Mouse (Mus musculus): Measurements from ENCODE around the gene Cspg4. TPM values are rescaled to one million over a fixed set of nuclear protein-coding genes. Genes with fewer than 3 reads are reported as not detected.
A peak's percentile ranks its signal among the peaks of the same experiment; 100 is the strongest.

The Cspg4 gene
- polyA plus RNA-seq, 1 experiment from 2014 or later, result 29.3 TPM

DNA sequence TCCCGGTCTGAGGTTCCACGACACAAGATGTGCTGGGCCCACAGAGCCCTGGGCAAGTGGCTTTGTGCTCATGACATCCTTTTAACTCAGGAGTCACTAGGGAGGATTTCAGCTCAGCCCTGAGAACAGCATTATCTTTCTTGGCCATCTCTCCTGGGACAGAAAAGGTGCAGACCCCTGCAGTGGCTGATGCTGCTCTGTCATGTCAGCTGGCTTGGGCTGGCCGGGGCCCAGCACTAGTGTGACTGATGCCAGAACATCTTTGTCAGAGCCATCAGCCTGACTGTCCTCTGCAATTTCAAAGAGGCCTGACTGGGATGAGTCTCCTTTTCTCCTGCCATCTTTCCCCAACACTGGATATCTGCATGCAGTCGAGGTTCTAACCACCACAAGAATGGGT lies 17.4 kb downstream of the Cspg4 start:
- WGBS, result 65% methylated on average over 4 of the region's 4 CpGs
- H3K9me3 ChIP-seq (replicated peaks; ENCODE audit: control insufficient read depth, low read length), result no peaks in the 10 kb centered on the region
- no peak for ATAC-seq (replicated peaks; ENCODE audit: extremely low read depth, insufficient read depth, low FRiP score)
- 0 out of 2 replicates have a peak overlapping the region, but pooled peaks have one; percentile 36 for H3K9ac ChIP-seq (ENCODE audit: low read length)
- peaks cover 10% of the 10 kb centered on the region for H3K36me3 ChIP-seq (ENCODE audit: control insufficient read depth, insufficient read depth)
- peak overlapping the region; percentile 65 for H3K27ac ChIP-seq (ENCODE audit: low read length)
- no peak overlapping the region for H3K4me2 ChIP-seq (ENCODE audit: low read depth, low read length)
- no peaks in the 10 kb centered on the region for H3K27me3 ChIP-seq (ENCODE audit: control insufficient read depth, insufficient read depth, low read length)
- H3K4me3 ChIP-seq (ENCODE audit: low read length), result no peak overlapping the region
- peaks cover 31% of the 10 kb centered on the region for H3K4me1 ChIP-seq (ENCODE audit: control insufficient read depth, insufficient read depth, low read length)

DNA sequence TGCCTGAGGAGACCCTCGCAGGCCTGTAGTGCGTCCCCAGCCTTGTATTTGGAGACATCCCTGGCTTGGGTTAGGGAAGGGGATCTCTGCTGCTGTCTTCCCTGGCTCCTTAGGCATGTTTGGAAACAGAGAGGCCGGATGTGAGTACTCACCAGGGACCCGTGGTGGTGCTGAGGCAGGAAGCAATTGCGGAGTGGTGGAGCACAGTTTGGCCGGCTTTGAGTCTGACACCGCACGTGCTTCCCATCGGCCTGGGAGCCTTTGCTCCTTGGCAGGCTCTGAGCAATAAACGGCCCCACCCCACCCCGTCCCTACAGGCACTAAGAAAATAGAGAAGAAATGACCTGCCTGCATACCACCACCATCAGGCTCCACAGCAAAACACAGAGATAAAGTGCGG lies 18.0 kb downstream of the Cspg4 start:
- peaks cover 10% of the 10 kb centered on the region for H3K36me3 ChIP-seq (ENCODE audit: control insufficient read depth, insufficient read depth)
- H3K27me3 ChIP-seq (ENCODE audit: control insufficient read depth, insufficient read depth, low read length), result no peaks in the 10 kb centered on the region
- no peaks in the 10 kb centered on the region for H3K9me3 ChIP-seq (replicated peaks; ENCODE audit: control insufficient read depth, low read length)
- H3K9ac ChIP-seq (ENCODE audit: low read length), result no peak overlapping the region
- 52% methylated on average over 12 of the region's 12 CpGs for WGBS
- H3K4me3 ChIP-seq (ENCODE audit: low read length), result no peak overlapping the region
- ATAC-seq (replicated peaks; ENCODE audit: extremely low read depth, insufficient read depth, low FRiP score), result 0 out of 2 replicates have a peak, but pooled peaks have one; percentile 24
- H3K4me1 ChIP-seq (ENCODE audit: control insufficient read depth, insufficient read depth, low read length), result peaks cover 31% of the 10 kb centered on the region
- H3K27ac ChIP-seq (ENCODE audit: low read length), result peak overlapping the region; percentile 65
- H3K4me2 ChIP-seq (ENCODE audit: low read depth, low read length), result no peak overlapping the region

DNA sequence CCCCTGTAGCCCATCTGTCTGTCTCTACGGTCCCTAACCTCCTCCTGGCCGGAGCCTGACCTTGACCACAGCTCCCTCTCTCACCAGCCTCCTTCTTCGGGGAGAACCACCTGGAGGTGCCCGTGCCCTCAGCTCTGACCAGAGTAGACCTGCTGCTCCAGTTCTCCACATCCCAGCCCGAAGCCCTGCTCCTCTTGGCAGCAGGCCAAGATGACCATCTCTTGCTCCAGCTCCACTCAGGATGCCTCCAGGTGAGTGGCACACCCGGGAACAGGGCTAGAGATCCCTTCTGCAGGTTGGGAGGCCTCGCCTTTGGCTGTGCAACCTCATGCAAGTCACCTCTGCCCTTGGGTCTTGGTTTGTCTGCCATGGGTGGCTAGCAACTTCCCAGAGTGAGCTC lies 18.6 kb downstream of the Cspg4 start:
- H3K27me3 ChIP-seq (ENCODE audit: control insufficient read depth, insufficient read depth, low read length), result no peaks in the 10 kb centered on the region
- no peak overlapping the region for H3K4me2 ChIP-seq (ENCODE audit: low read depth, low read length)
- H3K4me1 ChIP-seq (ENCODE audit: control insufficient read depth, insufficient read depth, low read length), result peaks cover 31% of the 10 kb centered on the region
- no peaks in the 10 kb centered on the region for H3K9me3 ChIP-seq (replicated peaks; ENCODE audit: control insufficient read depth, low read length)
- H3K9ac ChIP-seq (ENCODE audit: low read length), result no peak overlapping the region
- WGBS, result 74% methylated on average over 7 of the region's 7 CpGs
- no peak overlapping the region; the same call in 1 of the 2 replicates for H3K27ac ChIP-seq (ENCODE audit: low read length)
- ATAC-seq (replicated peaks; ENCODE audit: extremely low read depth, insufficient read depth, low FRiP score), result no peak
- H3K36me3 ChIP-seq (ENCODE audit: control insufficient read depth, insufficient read depth), result peaks cover 14% of the 10 kb centered on the region
- no peak overlapping the region for H3K4me3 ChIP-seq (ENCODE audit: low read length)

DNA sequence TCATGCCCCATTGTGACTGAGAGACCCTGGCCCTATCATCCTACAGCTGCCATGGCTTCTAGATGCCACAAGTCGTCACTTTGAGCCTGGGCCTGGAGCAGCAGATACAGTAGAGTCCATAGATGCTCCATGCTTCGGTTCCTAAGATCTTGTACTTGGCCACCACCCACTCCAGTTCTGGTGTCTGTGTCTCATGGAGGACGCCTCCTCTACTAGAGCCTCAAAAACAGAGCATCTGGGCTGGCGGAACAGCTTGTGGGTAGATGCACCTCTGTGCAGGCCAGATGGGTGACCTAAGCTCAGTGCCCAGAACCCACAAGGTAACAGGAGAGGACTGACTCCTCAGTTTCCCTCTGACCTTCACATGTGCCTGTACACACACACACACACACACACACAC lies 19.5 kb downstream of the Cspg4 start:
- 76% methylated on average over 4 of the region's 4 CpGs for WGBS
- Histone ChIP-seq H3K4me2 (ENCODE audit: low read depth, low read length) (no peak overlapping the region), H3K36me3 (ENCODE audit: control insufficient read depth, insufficient read depth) (peaks cover 21% of the 10 kb centered on the region), H3K9me3 (replicated peaks; ENCODE audit: control insufficient read depth, low read length) (no peaks in the 10 kb centered on the region), H3K9ac (ENCODE audit: low read length) (no peak overlapping the region), H3K27me3 (ENCODE audit: control insufficient read depth, insufficient read depth, low read length) (no peaks in the 10 kb centered on the region), H3K27ac (ENCODE audit: low read length) (no peak overlapping the region), H3K4me3 (ENCODE audit: low read length) (no peak overlapping the region), H3K4me1 (ENCODE audit: control insufficient read depth, insufficient read depth, low read length) (peaks cover 29% of the 10 kb centered on the region)
- no peak for ATAC-seq (replicated peaks; ENCODE audit: extremely low read depth, insufficient read depth, low FRiP score)

DNA sequence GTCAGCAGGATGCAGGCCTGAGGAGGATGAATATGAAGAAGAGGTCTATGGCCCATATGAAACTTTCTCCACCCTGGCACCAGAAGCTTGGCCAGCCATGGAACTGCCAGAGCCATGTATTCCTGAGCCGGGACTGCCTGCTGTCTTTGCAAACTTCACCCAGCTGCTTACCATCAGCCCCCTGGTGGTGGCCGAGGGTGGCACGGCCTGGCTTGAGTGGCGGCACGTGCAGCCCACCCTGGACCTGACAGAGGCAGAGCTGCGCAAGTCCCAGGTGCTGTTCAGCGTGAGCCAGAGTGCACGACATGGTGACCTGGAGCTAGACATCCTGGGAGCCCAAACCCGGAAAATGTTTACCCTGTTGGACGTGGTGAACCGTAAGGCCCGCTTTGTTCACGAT lies 21.3 kb downstream of the Cspg4 start:
- Histone ChIP-seq H3K4me2 (ENCODE audit: low read depth, low read length) (no peak overlapping the region), H3K9ac (ENCODE audit: low read length) (no peak overlapping the region), H3K27ac (ENCODE audit: low read length) (no peak overlapping the region), H3K36me3 (ENCODE audit: control insufficient read depth, insufficient read depth) (peaks cover 25% of the 10 kb centered on the region), H3K27me3 (ENCODE audit: control insufficient read depth, insufficient read depth, low read length) (no peaks in the 10 kb centered on the region), H3K4me1 (ENCODE audit: control insufficient read depth, insufficient read depth, low read length) (peaks cover 21% of the 10 kb centered on the region), H3K4me3 (ENCODE audit: low read length) (no peak overlapping the region), H3K9me3 (replicated peaks; ENCODE audit: control insufficient read depth, low read length) (no peaks in the 10 kb centered on the region)
- WGBS, result 57% methylated on average over 13 of the region's 13 CpGs
- no peak for ATAC-seq (replicated peaks; ENCODE audit: extremely low read depth, insufficient read depth, low FRiP score)

DNA sequence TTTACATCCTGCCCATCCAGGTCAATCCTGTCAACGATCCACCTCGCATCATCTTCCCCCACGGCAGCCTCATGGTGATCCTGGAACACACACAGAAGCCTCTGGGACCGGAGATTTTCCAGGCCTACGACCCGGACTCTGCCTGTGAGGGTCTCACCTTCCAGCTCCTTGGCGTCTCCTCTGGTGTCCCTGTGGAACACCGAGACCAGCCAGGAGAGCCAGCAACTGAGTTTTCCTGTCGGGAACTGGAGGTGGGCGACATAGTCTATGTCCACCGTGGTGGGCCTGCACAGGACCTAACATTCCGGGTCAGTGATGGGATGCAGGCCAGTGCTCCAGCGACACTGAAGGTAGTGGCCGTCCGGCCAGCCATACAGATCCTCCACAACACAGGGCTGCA lies 21.8 kb downstream of the Cspg4 start:
- Histone ChIP-seq H3K4me2 (ENCODE audit: low read depth, low read length) (no peak overlapping the region), H3K9me3 (replicated peaks; ENCODE audit: control insufficient read depth, low read length) (no peaks in the 10 kb centered on the region), H3K4me3 (ENCODE audit: low read length) (no peak overlapping the region), H3K4me1 (ENCODE audit: control insufficient read depth, insufficient read depth, low read length) (peaks cover 19% of the 10 kb centered on the region), H3K9ac (ENCODE audit: low read length) (no peak overlapping the region), H3K27ac (ENCODE audit: low read length) (no peak overlapping the region), H3K27me3 (ENCODE audit: control insufficient read depth, insufficient read depth, low read length) (no peaks in the 10 kb centered on the region), H3K36me3 (ENCODE audit: control insufficient read depth, insufficient read depth) (peaks cover 25% of the 10 kb centered on the region)
- WGBS, result 89% methylated on average over 15 of the region's 15 CpGs
- no peak for ATAC-seq (replicated peaks; ENCODE audit: extremely low read depth, insufficient read depth, low FRiP score)

DNA sequence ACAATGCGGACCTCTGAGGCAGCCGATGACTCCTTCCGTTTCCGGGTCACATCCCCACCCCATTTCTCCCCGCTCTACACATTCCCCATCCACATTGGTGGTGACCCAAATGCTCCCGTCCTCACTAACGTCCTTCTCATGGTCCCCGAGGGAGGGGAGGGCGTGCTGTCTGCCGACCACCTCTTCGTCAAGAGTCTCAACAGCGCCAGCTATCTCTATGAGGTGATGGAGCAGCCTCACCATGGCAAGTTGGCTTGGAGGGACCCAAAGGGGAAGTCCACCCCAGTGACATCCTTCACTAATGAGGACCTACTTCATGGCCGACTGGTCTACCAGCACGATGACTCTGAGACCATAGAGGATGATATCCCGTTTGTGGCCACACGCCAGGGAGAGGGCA lies 22.7 kb downstream of the Cspg4 start:
- Histone ChIP-seq H3K27ac (ENCODE audit: low read length) (no peak overlapping the region), H3K9me3 (replicated peaks; ENCODE audit: control insufficient read depth, low read length) (no peaks in the 10 kb centered on the region), H3K9ac (ENCODE audit: low read length) (no peak overlapping the region), H3K4me2 (ENCODE audit: low read depth, low read length) (no peak overlapping the region), H3K4me3 (ENCODE audit: low read length) (no peak overlapping the region), H3K36me3 (ENCODE audit: control insufficient read depth, insufficient read depth) (peaks cover 31% of the 10 kb centered on the region), H3K4me1 (ENCODE audit: control insufficient read depth, insufficient read depth, low read length) (peaks cover 13% of the 10 kb centered on the region), H3K27me3 (ENCODE audit: control insufficient read depth, insufficient read depth, low read length) (no peaks in the 10 kb centered on the region)
- WGBS, result 87% methylated on average over 16 of the region's 16 CpGs
- no peak for ATAC-seq (replicated peaks; ENCODE audit: extremely low read depth, insufficient read depth, low FRiP score)

DNA sequence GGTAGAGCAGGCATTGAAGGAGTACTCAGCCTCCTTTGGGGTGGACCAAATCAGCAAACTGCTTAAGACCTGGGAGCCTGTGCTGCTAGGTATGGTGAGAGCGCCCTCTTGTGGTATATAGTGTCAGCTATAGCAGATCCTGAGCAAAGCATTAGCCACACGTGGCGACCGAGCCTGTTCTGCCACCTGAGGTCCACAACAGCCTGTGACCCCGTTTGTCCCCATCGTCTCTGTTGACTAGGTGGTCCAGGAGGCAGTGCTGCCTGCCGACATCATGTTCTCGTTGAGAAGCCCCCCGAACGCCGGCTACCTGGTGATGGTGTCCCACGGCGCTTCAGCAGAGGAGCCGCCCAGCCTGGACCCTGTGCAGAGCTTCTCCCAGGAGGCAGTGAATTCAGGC lies 25.0 kb downstream of the Cspg4 start:
- 19% methylated on average over 14 of the region's 14 CpGs for WGBS
- H3K27me3 ChIP-seq (ENCODE audit: control insufficient read depth, insufficient read depth, low read length), result no peaks in the 10 kb centered on the region
- H3K9me3 ChIP-seq (replicated peaks; ENCODE audit: control insufficient read depth, low read length), result no peaks in the 10 kb centered on the region
- no peak overlapping the region for H3K4me2 ChIP-seq (ENCODE audit: low read depth, low read length)
- no peak overlapping the region for H3K27ac ChIP-seq (ENCODE audit: low read length)
- peaks cover 16% of the 10 kb centered on the region for H3K4me1 ChIP-seq (ENCODE audit: control insufficient read depth, insufficient read depth, low read length)
- no peak overlapping the region for H3K4me3 ChIP-seq (ENCODE audit: low read length)
- H3K9ac ChIP-seq (ENCODE audit: low read length), result no peak overlapping the region
- peaks cover 36% of the 10 kb centered on the region for H3K36me3 ChIP-seq (ENCODE audit: control insufficient read depth, insufficient read depth)
- peak; percentile 59 for ATAC-seq (replicated peaks; ENCODE audit: extremely low read depth, insufficient read depth, low FRiP score)

DNA sequence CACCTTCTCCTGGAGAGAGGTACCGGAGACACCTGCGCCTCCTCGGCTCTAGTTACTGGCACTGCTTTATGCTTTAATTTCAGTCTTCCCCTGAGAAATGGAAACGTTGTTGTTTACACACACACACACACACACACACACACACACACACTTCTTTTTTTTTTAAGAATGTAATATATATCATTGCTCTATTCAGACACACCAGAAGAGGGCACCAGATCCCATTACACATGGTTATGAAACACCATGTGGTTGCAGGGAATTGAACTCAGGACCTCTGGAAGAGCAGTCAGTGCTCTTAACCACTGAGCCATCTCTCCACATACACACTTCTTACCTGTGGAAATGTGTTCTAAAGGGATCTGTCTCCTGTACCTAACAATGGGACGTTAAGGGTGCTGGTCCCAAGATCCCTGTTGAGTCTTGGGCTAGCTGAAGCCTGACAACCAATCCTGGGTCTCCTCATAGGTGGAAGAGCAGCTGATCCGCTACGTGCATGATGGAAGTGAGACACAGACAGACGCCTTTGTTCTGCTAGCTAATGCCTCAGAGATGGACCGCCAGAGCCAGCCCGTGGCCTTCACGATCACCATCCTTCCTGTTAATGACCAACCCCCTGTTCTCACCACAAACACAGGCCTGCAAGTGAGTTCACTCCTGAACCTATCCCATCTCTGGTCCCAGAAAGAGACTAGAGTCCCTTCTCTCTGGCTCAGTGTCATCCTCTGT lies 25.9 kb downstream of the Cspg4 start:
- Histone ChIP-seq H3K9ac (ENCODE audit: low read length) (no peak overlapping the region), H3K4me2 (ENCODE audit: low read depth, low read length) (no peak overlapping the region), H3K27ac (ENCODE audit: low read length) (peak overlapping the region; percentile 33), H3K36me3 (ENCODE audit: control insufficient read depth, insufficient read depth) (peaks cover 32% of the 10 kb centered on the region), H3K4me1 (ENCODE audit: control insufficient read depth, insufficient read depth, low read length) (peaks cover 16% of the 10 kb centered on the region), H3K4me3 (ENCODE audit: low read length) (no peak overlapping the region), H3K9me3 (replicated peaks; ENCODE audit: control insufficient read depth, low read length) (no peaks in the 10 kb centered on the region), H3K27me3 (ENCODE audit: control insufficient read depth, insufficient read depth, low read length) (no peaks in the 10 kb centered on the region)
- WGBS, result 67% methylated on average over 11 of the region's 11 CpGs
- no peak for ATAC-seq (replicated peaks; ENCODE audit: extremely low read depth, insufficient read depth, low FRiP score)
